Mouse (Mus musculus) right cerebral cortex, postnatal 4 days (tissue): Measurements from ENCODE around the gene Pdlim4.
"Not testable (repeated sequence)": the region's sequence is repeated elsewhere in the genome, so short reads cannot be mapped to it uniquely, and the experiment has no call there.

ENCODE experiments used
- DNase-seq: peaks from one replicate; pipeline ENCODE4 v3.0.0-alpha.2; 2022

Pdlim4 gene

DNA sequence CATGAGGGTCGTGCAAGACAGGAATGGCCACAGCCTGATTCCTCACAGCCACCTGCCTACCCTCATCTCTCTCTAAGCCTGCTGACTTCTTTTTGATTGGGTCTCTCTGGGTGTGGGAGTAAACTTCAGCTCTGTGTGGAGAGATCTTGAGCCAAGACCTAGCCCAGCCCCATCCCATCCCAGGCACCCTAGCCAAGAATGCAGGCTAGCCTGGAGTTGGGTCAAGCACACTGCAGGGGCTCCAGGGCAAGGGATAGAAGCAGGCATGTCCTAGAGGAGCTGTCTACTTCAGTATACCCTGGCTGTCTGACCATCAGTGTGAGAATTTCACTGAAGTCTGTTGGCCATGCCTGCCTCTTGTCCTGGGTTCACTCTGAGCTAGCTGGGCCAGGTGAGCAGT, 9.3 kb downstream of the Pdlim4 start:
- DNase-seq: no peak

GRCm38 (mm10) chr11:54058643-54059042, 10.2 kb downstream of the Pdlim4 start:
- peak; percentile 43 for DNase-seq

GRCm38 (mm10) chr11:54058056-54058617, 10.7 kb downstream of the Pdlim4 start:
- no peak for DNase-seq

- DNase-seq: no peak
Observed at GRCm38 (mm10) chr11:54057428-54057827, 11.4 kb downstream of the Pdlim4 start.

DNA sequence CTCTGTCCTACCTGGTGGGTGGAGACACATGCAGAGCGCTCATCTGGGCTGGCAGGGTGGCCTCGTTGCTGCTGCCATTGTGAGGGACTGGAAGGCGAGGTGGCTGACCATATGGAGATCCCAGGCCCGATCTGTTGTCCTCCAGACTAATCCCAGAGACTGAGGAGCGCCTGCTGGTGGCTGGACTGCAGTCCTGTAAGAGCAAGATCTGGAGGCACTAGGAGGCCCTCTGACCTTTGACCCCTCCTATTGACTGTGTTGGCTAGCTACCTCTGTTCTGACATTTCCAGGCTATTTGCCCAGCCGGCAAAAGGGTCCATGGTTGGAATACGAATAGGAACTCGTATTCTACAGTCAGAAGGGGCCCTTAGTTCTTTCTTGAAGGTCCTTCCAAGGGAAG, 12.7 kb downstream of the Pdlim4 start:
- no peak for DNase-seq

DNA sequence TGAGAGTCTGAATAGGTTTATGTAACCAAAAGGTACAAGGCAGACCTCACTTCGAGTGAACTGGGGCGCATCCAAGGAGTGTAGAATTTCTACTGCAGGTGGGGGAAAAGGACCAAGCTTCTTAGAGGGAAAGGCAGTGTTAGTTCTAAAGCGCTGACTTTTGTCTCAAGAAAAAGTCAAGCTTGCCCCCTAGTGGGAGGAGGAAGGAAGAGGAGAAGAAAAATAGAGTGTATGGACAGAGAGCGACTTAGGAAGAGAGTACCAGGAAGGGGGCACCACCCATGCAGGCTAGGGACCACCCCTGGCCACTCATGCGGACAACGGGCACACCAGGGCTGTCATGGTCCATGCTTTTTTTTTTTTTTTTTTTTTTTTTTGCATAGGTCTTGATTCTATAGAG, 14.6 kb downstream of the Pdlim4 start:
- DNase-seq: no peak

DNA sequence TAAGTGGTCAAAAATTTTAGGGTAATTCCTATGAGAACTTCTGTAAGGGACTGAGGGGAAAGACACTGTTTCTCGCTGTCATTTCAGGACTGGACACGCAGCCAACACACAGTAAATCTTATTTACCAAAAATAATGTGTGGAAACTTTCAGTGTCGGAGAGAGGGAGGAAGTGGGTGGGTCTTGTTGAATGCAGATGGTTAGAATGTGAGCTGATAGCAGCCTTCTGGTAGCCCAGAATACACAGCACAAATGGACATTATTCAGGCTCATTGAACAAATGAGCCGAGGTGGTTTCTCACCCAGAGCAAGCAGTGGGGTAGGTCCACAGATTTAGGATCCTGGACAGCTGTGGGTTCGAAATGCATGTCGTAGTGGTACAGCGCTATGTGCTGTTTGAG, 15.7 kb downstream of the Pdlim4 start:
- no peak for DNase-seq

DNA sequence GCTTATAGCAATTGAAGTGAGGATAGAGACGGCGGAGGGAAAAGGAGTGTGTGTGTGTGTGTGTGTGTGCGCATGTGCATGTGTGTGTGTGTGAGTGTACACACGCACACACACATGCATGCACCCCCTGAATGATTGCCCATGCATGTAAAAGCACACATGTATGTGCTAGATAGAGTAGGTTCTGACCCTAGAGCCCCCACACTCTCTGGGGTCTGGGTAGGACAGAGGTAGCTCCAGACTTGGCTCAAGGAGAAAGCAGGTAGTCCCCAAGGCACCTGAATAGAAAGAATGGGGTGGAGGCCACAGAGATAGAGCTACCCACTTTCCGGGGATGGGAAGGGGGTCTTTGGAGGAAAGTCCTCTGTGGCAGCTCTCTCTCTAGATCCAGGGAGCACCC, 16.7 kb downstream of the Pdlim4 start:
- no peak for DNase-seq

GRCm38 (mm10) chr11:54051161-54051560, 17.7 kb downstream of the Pdlim4 start:
- DNase-seq: no peak

DNA sequence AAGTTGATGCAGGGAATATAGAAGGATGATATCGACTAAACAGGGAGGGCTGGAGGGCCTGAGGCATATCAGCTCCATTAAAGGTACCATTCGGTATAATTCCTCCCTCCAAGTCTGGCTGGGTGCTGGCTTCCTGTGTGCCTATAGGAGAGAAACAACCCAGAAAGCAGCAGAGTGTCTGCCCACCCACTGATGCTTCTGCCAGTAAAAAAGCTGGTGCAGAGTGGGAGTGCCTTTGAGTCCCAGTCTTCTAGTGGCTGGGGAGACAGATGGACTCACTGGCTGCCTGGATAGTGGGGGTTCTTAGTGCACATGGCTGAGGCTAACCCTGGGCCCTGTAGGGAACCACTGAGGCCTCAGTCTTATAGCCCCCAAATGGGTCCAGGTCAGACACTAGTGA, 18.6 kb downstream of the Pdlim4 start:
- no peak for DNase-seq

GRCm38 (mm10) chr11:54040676-54041075, 28.1 kb downstream of the Pdlim4 start:
- no peak for DNase-seq

- DNase-seq: not testable (repeated sequence)
Observed at GRCm38 (mm10) chr11:54032872-54033271, 35.9 kb downstream of the Pdlim4 start.

- DNase-seq: no peak
Observed at GRCm38 (mm10) chr11:54028997-54029396, 39.8 kb downstream of the Pdlim4 start.

DNA sequence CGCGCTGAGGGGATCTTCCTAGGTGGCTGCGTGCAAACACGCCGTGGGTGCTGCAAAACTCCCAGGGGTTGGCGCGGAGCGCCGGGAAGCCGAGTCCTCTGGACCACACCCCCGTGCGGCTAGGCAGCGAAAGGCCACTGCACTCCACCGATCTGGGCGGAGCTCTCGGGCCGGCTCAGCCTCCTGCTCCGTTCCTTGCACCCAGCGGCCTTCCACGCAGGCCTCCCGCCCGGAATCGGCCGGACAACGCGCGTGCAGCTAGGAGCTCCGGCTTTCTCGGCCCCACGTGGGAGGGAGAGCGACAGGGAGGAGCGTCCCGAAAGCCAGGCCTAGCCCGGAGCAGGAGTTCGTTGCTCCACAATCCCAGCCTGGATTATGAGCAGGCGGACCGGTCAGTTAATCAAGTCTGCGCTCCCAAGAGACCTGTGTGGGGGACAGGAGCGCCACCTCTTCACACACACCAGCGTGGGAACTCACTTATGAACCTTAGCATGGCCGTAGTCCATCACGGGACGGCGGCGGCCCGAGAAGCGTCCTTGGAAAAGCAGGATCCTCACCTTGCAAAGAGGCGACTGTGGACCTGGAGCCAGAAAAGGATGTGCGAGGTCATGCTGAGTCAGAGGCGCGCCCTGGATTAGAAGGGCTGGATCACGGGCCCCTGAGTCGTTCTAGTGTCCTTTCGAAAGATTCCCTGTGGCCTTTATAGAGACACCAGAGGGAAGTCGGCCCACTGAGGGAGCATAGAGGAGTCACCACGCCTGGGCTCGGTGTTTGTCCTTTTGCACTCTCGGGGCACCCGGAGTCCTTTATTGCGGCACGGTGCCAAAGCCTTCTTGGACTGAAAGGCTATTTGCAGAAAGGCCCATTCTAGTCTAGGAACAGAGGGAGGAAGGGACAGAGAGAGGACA, 40.5 kb downstream of the Pdlim4 start, which contains the start of gene Slc22a4:
Slc22a4 (minus strand) TSS at position 47 of the 908 bp plus-strand sequence.
- DNase-seq: peak; percentile 66

GRCm38 (mm10) chr11:54027131-54028043, 41.4 kb downstream of the Pdlim4 start:
- DNase-seq: no peak

DNA sequence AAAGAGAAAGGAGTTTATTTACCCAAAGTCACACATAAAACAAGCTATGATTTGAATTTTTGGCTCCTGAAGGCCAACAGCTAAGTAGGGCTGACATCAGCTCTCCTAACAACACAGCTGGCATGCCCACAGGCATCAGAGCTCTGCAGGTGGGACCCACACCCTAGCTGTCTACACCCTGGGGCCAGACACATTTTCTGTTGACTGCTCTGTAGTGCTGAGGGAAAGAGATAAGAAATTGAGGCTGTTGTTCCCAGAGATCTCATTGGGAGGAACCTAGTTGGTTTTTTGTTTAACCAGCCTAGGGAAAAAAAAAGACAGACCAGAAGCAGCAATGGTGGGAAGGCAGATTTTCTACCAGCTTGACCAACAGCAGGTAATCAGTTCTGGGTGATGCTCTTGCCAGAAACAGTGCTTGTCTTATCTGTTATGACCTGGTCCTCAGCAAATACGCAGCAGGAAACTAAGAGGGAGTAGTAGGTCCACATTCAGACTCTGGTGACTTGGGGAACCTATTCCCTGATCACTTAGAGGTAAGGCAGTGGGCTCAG, 42.2 kb downstream of the Pdlim4 start:
- DNase-seq: no peak

DNA sequence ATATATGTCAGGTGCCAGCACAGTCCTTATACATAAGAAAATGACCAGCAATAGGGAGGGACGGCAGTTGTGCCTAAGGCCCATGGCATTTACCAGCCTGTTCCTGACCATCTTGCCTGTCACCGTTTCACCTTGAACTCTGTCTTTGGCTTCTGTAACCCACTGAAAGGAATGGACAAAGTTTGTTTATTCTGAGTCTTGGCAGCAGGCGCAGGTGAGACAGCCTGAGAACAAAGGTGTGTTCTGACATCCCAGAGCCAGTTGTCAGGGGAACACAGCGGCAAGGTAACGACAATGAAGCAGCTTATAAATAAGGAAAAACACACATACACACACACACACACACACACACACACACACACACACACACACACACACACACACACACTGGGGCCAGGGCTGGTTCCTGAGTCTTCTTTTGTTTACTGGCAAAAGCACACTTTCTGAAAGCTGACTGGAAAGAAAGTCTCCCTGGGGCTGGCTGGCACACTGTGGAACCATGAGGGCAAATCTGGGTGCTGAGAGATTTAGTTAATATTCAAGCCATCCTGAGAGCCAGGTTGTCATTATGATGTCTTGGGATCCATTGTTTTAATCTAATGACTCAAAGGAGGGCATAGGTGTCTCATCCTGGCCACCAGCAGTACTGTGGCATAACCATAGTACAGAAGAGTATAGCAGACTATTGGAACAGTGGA, 47.3 kb downstream of the Pdlim4 start:
- DNase-seq: no peak

DNA sequence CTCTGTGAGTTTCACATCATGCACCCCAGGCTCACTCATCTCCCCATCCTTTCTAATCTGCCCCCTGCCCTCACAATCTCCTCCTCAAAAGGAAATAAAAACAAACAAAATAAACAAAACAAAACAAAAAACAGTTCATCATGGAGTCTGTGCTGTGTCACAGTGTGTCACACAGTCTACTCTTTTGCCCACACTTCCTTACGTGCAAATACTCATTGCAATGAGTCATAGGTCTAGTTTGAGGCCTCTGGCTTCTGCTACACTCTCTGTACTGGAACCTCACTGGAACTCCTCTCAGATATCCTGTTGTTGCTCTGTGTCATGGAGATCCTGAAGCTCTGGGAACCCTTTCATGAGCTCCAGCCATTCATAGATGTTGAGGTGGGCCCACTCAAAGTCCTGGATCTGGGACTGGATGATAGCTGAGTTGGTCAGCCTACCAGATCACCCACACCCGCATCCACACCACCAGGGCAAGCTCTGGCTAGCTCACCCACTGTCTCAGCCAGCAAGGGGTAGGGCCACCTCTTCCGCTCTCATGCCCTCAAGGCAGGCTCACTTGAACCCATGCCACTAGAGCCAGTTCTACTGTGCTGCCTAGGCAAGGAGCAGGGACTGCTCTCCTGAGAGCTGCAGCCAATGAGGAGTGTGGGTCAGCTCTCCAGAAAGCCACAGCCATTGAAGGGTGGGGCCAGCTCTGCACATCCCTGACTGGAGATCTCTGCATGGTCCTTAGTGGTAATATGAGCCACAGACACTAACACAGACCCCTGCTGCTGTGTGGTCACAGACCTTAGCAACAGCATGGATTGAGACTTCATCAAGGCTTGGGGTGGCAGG, 49.7 kb downstream of the Pdlim4 start:
- no peak for DNase-seq

DNA sequence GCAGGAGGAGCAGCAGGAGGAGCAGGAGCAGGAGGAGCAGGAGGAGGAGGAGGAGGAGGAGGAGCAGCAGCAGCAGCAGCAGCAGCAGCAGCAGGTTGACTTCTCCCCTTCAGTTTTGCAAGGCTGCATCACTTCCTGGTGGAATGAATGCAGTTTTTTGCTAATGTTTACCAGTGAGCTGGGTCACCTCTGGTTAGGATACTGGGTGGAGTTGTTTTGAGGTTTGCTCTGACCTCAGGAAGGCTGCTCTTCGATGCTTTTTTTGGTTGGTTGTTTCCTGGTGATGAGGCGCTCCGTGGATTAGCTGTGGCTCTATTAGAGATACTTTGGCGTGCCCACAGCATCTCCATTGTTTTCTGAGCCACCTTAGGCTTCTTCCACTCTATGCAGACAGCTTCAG, 51.2 kb downstream of the Pdlim4 start:
- DNase-seq: no peak

GRCm38 (mm10) chr11:54016051-54016450, 52.8 kb downstream of the Pdlim4 start:
- DNase-seq: no peak

DNA sequence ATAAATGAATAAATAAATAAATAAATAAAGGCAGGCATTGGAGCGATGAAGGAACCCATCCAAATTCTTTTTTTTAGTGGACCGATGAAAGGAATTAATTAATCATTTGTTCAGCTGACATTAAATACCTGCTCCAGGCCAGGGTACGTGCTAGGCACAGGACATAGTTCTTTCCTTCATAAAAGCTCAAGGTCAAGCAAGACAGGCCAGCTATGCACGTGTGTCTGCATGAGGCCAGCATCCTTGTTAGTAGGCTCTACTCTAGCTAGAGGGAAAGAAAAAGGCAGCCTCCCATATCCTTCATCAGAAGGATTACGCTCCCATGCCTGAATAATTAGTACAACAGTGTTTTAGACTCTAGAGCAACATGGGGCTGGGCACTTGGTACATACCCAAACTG, 55.9 kb downstream of the Pdlim4 start:
- DNase-seq: no peak
